Mouse (Mus musculus): ENCODE results near the gene Tmem263.
A peak's percentile ranks its signal among the peaks of the same experiment; 100 is the strongest.

Gene Tmem263

GRCm38 (mm10) chr10:85102247-85103084 is at the start of gene Tmem263, which contains the start of gene Fhl4:
Gene Tmem263, plus strand, starts transcription at chr10:85102627.
Gene Fhl4, minus strand, starts transcription at chr10:85102495.
- peak; percentile 40 for DNase-seq (ENCODE audit: low spot score)

- no peak for DNase-seq (ENCODE audit: low spot score)
These were observed 47.6 kb upstream of the Tmem263 start for GRCm38 (mm10) chr10:85054876-85055275.

GRCm38 (mm10) chr10:85071605-85072152 is 30.7 kb upstream of the Tmem263 start:
- no peak for DNase-seq (ENCODE audit: low spot score)

- DNase-seq (ENCODE audit: low spot score): no peak
These were observed 586 bp upstream of the Tmem263 start for GRCm38 (mm10) chr10:85101841-85102240.

GRCm38 (mm10) chr10:85103085-85103885 is 858 bp downstream of the Tmem263 start:
- no peak for DNase-seq (ENCODE audit: low spot score)

- DNase-seq (ENCODE audit: low spot score): no peak
These were observed 12.0 kb downstream of the Tmem263 start for GRCm38 (mm10) chr10:85114409-85114808.

- DNase-seq (ENCODE audit: low spot score): no peak
These were observed 22.8 kb downstream of the Tmem263 start for GRCm38 (mm10) chr10:85125184-85125583.

GRCm38 (mm10) chr10:85127395-85128287 is 25.2 kb downstream of the Tmem263 start, which contains the start of gene Mterf2:
Gene Mterf2, minus strand, starts transcription at chr10:85128027.
- peak; percentile 57 for DNase-seq (ENCODE audit: low spot score)

- no peak for DNase-seq (ENCODE audit: low spot score)
These were observed 26.0 kb downstream of the Tmem263 start for GRCm38 (mm10) chr10:85128453-85128852.

- no peak for DNase-seq (ENCODE audit: low spot score)
These were observed 34.1 kb downstream of the Tmem263 start for GRCm38 (mm10) chr10:85136573-85136972.

- DNase-seq (ENCODE audit: low spot score): no peak
These were observed 39.0 kb downstream of the Tmem263 start for GRCm38 (mm10) chr10:85141465-85141864.

- DNase-seq (ENCODE audit: low spot score): no peak
These were observed 43.9 kb downstream of the Tmem263 start for GRCm38 (mm10) chr10:85146282-85146681.

- no peak for DNase-seq (ENCODE audit: low spot score)
These were observed 46.8 kb downstream of the Tmem263 start for GRCm38 (mm10) chr10:85149226-85149625.

- no peak for DNase-seq (ENCODE audit: low spot score)
These were observed 51.8 kb downstream of the Tmem263 start for GRCm38 (mm10) chr10:85154195-85154594.

GRCm38 (mm10) chr10:85157451-85157850 is 55.0 kb downstream of the Tmem263 start:
- no peak for DNase-seq (ENCODE audit: low spot score)

- no peak for DNase-seq (ENCODE audit: low spot score)
These were observed 57.7 kb downstream of the Tmem263 start for GRCm38 (mm10) chr10:85159989-85160619.

- DNase-seq (ENCODE audit: low spot score): no peak
These were observed 59.4 kb downstream of the Tmem263 start for GRCm38 (mm10) chr10:85161745-85162351.

- DNase-seq (ENCODE audit: low spot score): no peak
These were observed 62.4 kb downstream of the Tmem263 start for GRCm38 (mm10) chr10:85164791-85165190.

GRCm38 (mm10) chr10:85165306-85165705 is 62.9 kb downstream of the Tmem263 start:
- no peak for DNase-seq (ENCODE audit: low spot score)
